Mouse (Mus musculus) cerebellum, postnatal 10 days (tissue): Measurements from ENCODE around the gene Usp16.

Experiments
- DNase-seq, 2 experiments: peaks; one replicate each; pipeline ENCODE4 v3.0.0; 2021; ENCODE audit warnings: mixed read lengths in 2 of 2

The Usp16 gene

DNA sequence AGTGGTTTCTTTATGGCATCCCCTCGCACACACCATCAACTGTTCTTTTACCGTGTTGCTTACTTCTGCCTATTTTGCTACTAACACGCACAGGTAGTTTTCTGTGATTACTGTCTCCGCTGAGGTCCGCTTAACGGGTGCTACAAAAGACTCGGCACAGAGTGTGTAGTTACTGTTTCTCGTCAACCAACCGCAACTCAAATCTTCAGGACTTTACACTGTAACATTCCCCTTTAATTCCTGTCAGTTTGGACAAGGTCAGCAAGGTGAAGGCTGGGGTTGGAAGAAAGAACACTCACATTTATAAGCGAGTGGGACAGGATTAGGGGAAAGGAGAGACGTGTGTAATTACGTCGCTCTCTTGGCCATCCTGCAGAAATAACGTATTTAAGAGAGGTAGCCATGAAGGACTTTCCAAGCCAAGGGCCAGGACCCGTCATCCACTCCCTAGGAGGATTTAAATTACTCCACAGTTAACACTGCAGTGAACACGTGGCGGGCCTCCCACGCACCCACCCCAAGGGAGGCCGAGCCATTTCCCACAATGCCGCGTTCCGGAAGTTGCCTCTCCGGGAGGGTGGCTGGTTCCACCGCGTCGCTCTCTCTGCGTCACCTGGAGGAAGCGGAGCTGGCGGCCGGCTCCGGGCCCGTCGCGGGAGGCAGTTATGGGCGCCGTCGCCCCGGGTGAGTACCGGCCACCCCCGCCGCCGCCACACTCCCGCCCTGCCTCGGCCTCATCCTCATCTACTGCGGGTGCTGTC is at the start of gene Usp16:
Gene Usp16 (plus strand): TSS at position 285 of the 761 bp plus-strand sequence.
- peak; percentile 94 to 95 for DNase-seq

DNA sequence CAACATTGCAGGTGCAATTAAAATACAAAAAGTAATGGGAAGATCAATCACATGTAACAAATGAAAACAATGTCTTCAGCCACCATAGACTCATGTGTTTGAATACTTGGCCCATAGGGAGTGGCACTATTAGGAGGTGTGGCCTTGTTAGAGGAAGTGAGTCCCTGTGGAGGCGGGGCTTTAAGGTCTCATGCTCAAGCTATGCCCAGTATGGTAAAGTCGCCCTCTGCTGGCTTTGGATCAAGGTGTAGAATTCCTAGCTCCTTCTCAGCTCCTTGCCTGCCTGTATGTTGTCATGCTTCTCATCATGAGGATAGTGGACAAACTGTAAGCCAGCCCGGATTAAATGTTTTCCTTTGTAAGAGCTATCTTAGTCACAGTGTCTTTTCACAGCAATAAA is 49.5 kb upstream of the Usp16 start:
- peak; percentile 11 to 13 for DNase-seq

GRCm38 (mm10) chr16:87420662-87421061 is 33.8 kb upstream of the Usp16 start:
- no peak for DNase-seq

GRCm38 (mm10) chr16:87427516-87427915 is 27.0 kb upstream of the Usp16 start:
- no peak for DNase-seq

DNA sequence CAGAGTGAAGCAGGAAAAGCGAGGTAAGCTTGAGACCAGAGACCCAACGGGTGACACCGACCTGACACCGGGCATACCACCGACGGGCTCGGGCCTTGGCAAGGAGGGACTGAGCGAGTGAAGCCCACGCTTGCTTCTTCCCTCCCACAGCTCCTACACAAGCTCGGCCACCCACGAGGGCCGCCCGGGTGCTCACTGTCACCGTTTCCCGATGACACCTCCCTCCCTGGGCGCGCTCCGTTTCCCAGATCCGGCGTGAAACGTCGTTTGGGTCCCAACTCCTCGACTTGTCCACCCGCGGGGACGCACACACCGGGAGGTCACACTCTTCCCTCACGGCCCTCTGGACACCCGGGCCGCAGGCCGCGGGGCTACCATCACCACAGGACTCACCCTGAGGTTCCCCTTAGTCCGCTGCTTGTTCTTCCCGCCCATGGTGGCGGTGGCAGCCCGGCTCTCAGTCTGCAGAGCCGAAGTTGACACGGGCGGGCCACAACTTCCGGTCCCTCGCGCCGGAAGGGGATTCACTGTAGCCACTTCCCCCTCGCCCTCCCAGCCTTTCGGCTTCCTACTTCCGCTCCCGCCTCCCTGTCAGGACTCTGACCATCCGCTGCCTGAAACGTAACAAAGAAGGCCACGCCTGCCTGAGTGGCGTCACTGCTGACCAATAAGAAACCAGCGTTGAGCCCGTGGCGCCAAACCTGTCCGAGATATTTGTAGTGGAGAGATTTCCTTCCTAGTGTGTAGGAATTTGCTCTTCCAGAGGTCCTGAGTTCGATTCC is 22.3 kb upstream of the Usp16 start, which contains the start of gene Ltn1:
Gene Ltn1 (minus strand): TSS at position 580 of the 782 bp plus-strand sequence.
- peak; percentile 99 for DNase-seq

GRCm38 (mm10) chr16:87434266-87434665 is 20.2 kb upstream of the Usp16 start:
- no peak for DNase-seq

GRCm38 (mm10) chr16:87434946-87435345 is 19.6 kb upstream of the Usp16 start:
- no peak for DNase-seq

DNA sequence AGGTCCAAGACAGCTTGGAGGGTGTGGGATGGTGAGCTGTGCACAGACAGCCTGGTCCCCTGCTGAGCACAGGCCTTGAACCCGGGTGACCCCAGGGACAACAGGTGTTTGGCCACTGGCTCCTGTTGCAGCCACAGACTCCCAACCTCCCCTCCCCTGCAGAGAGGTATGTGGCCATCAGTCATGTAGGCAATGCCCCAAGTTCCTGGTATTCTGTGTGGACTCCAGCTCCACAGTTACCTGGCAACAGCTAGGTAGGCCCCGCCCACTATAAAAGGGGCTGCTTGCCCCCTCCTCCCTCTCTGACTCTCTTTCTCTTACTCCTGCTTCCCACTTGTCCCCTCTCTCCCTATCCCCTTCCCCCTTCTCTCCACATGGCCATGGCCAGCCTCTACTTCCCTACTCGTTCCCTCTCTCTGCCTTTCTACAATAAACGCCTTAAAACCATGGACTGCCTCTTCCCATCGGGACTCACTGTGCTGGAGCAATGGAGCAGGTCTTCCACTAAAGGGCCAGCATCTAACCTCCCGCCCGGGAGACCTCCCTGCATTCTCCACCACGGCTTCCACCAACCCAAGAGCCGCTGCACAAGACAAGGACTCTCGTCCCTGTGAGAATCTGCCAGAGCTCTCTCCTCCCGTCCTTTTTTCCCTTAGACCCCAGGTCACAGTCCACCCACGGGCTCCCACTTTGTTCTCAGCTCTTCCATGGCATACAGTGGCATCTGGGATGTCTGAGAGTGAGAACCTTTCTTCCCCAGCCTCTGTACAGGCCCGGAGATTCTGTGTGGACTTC is 18.9 kb upstream of the Usp16 start:
- DNase-seq = no peak

DNA sequence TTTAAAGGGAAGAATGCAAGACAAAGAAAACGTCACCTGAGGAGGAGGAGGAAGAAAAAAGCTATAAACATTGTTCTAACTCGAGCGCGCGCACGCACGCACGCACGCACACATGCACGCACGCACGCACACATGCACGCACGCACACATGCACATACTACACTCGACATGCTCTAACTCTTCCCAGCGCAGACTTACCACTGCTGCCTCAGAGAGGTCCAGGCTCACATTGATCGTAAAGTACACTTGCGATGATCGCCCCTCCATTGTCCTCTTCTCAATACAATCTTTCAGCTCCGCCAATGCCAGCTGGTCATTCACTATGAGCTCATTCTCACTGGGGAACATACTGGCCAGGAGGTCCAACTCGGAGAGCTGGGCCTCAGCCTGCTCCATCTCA is 17.4 kb upstream of the Usp16 start:
- no peak for DNase-seq

- no peak for DNase-seq
These were observed 15.8 kb upstream of the Usp16 start for GRCm38 (mm10) chr16:87438697-87439096.

DNA sequence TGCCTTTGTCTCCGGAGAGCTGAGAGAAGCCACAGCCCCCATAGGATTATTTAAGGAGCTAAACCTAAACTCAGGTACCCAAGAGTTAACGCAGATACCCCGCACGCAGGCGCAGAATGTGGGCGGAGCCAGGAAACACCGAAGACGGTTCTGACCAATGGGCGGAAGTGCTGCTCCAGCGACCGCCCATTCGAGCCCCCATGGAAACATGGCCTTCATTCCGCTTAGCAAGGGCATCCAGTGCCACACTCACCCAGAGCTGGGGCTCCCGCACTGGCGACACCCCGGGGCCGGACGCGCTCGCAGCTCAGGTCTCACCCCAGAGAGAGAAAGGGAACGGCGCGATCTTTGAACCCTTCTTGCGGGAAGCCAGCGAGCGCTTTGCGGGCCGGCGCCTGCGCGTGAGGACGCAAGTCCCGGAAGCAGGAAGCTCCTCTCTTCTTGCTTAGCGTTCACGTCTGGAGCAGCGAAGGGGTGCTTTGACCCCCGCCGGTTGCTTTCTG is 14.3 kb upstream of the Usp16 start, which contains the start of gene Rwdd2b:
Gene Rwdd2b (minus strand): TSS at position 390 of the 503 bp plus-strand sequence.
- DNase-seq = peak; percentile 96 to 97

DNA sequence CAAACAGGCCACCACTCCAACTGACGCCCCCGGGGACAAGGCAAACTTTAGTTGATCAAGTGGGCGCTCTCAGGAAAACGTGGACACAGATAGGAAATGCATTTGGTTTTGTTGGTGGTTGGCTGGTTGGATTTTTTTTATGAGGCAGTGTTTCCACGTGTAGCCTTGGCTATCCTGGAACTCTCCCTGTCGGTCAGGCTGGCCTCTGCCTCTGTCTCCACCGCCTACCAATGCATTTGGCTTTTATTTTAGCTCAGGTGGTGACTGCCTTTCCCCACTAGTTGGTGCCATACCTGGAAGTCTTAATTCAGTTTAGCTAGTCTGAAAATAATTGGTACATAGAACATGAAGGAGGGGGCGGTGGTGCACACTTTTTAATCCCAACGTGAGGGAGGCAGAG is 13.4 kb upstream of the Usp16 start:
- DNase-seq = peak; percentile 34 to 45

DNA sequence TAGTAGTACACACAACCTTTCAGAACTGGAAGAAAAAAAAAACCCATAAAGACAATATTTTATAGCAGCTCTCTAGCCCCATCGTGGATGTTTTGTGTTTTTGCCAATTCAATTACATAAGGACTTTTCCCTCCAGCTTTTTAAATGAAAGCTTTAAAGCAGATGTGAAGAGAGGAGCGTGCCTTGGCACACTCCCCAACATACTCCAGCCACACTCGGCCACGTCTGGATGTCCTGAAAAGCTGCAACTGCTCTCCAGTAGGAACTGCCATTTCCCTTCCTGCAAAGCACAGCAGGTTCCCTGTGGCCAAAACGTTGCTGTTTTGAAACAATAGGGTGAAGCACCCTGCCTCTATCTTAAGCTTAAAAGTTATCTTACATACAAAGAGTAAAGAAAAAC is 12.2 kb upstream of the Usp16 start:
- no peak for DNase-seq

DNA sequence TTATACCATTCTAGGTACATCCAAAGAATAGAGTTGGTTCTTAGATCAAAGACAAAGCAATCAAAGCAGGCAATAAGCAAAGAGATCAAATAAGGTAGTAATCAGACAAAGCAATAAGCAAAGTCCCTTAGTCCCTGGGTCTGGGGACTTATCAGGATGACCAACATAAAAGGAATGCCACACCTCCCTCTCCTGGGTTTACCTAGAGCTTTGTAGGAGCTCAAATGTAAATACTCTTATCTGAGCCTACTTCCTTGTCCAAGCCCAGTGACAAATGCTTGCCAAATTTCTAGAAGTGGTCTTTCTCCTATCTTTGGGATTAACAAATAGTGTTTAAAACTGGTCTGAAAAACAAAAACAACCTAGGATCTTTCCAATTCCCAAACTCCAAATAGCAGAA is 11.3 kb upstream of the Usp16 start:
- DNase-seq = no peak

GRCm38 (mm10) chr16:87444071-87444470 is 10.4 kb upstream of the Usp16 start:
- no peak for DNase-seq

GRCm38 (mm10) chr16:87445110-87445509 is 9.4 kb upstream of the Usp16 start:
- DNase-seq = no peak

- no peak for DNase-seq
These were observed 9.0 kb upstream of the Usp16 start for GRCm38 (mm10) chr16:87445528-87445927.

GRCm38 (mm10) chr16:87453226-87453625 is 1.3 kb upstream of the Usp16 start:
- DNase-seq = no peak

DNA sequence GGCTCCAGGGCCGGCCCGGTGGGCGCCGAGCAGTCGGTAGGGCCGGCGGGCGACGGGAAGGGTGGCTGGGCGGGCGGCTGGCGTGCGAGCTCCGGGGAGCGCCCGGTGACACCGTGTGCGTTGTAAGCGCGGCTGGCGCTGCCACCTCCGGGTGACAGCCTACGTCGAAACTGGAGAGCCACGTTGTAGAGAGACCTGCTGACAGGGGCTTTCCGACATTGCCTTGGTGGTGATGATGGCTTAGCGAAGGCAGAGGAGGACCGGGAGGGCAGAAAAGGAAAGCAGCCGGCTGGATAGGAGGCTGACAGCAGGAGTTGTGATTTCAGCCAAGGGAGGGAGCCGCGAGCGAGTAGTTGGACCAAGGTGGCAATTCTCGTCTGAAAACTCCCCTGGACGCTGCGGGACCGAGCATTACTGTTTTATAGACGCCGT is 693 bp downstream of the Usp16 start:
- DNase-seq = peak; percentile 47 to 54

- peak; percentile 18 to 28 for DNase-seq
These were observed 4.2 kb downstream of the Usp16 start for GRCm38 (mm10) chr16:87458752-87459151.

DNA sequence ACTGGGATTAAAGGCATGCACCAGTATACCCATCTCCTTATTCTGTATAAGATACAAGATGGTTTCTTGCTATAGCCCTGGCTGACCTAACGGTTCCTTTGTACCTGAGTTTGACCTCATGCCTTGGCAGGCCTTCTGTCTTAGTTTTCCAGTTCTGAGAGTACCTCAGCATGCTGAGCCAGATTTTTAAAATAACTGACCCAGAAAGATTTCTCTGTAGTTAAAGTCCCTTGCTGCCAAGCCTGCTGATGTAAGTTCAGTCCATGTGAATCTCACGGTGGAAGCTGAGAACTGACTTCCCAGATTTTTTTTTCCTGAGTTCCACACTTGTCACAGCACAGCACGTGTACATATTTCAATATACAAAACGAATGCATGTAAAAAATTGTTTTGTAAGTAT is 16.1 kb downstream of the Usp16 start:
- DNase-seq = no peak

DNA sequence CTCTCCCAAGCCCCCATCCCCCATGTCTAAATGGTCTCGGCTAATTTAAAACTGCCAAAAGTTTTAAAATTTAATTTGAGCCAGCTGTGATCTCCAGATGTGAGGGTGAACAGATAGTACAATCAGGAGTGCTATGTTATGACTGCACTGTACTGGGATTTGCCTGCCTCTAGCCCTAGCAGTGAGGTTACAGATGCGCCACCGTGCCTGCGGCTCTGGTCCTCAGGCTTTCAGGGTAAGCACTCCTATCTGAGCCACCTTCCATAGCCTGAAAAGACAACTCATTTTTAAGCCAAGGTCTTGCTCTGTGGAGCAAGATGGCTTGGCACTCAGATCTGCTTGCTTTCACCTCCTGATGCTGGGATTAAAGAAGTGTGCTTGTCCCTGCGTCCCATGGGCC is 29.9 kb downstream of the Usp16 start:
- DNase-seq = no peak

- no peak for DNase-seq
These were observed 32.2 kb downstream of the Usp16 start for GRCm38 (mm10) chr16:87486739-87487138.
